Mouse (Mus musculus): ENCODE results near the gene Dnmbp.

Gene Dnmbp

DNA sequence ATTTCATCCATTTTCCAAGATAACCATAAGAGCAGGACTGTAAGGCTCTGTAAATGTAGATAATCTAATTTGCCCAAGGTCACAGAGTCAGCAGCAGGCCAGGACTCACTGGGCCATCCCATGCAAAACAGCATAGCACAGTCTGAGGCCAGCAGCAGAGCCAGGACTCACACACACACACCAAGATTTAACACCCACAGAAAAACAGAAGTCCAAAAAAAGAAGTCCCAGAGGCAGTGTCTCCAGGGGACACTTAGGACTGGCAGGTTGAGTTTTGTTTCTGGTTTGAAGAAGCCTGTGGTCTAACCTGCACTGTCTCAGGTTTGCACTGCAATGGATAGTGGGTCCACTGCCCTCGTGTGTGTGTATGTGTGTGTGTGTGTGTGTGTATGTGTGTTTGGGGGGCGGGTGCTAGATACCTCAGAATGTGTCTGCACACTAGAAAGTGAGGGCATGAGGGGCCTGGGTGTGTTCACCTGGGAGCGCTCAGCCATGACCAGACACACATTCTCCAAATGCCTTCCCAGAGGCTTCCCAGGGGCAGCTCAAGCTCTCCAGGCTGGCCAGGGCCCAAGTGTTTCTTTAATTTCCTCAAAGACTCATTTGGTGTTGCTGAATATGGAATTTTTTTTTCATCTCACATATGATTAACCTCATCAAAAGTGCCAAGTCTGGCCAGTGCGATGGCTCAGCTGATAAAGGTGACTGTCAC, 27.1 kb downstream of the Dnmbp start:
- DNase-seq (ENCODE audit: low spot score), result no peak

DNA sequence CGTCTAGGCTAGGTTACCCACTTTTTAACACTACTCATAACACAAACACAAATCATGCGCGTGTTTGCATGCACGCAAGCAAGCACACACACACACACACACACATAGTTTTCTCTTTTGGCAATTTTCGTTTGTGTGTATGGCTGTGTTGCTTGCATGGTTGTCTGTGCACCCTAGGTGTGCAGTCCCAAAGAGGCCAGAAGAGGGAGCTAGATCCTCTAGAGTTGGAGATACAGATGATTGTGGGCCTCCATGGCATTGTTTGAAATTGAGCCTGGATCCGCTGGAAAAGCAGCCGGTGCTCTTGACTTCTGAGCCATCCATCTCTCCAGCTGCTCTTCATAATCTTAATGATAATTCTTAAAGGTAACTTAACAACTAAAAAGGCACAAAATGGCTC, 33.5 kb downstream of the Dnmbp start:
- no peak for DNase-seq (ENCODE audit: low spot score)

DNA sequence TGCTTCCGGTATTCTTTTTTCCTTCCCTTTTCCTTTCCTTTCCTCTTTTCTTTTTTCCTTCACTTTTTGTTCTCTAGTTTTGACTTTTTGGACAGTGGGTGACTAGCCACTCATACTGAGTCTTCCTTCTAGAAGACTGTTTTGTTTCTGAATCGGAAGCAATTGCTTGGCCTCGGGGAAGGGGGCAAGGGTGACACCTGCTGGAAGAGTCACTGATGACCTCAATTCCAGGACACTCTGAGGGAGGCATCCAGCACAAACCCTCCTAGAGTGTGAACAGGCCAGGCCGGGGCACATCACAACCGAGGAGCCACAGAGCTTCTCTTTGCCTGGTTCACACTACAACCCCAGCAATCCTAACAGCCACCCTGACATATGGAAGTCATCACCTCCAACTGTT, 34.0 kb downstream of the Dnmbp start:
- no peak for DNase-seq (ENCODE audit: low spot score)

DNA sequence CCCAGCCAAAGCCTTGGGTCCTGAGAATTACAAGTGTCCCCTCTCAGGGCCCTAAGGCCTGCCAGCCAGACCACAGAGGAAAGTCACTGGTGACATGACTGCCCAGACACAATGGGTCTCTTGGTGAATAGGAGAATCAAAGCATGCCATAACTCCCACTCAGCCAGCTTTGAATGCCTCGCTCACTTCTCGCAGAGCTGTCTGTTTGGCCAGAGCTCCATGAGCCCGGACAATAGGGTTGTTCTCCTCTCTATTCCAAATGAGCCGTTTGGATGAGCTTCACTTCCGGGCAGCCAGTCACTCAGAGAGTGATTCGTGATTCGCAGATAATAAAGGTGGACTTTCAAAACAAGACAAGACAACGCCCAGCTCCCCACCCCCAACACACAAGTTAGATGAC, 34.9 kb downstream of the Dnmbp start:
- DNase-seq (ENCODE audit: low spot score), result no peak

DNA sequence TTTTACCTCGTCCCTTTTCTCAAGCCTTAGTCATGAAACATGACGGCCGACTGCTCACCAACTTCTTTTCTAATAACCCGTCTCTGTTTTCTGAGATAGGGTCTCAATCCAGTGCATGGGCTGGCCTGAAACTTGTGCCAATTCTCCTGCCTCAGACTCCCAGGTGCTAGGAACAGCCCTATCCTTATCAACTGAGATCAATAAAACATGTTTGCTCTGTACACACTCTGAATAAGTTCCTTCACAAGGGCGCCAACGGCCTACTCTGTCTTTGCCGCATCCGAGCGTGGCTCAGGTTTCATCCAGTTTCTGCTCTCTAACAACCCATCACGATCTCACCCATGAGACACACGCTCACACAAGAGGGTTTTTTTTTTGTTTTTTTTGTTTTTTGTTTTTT, 35.7 kb downstream of the Dnmbp start:
- no peak for DNase-seq (ENCODE audit: low spot score)

- DNase-seq (ENCODE audit: low spot score), result no peak
Measured at GRCm38 (mm10) chr19:43902887-43903286, 37.1 kb downstream of the Dnmbp start.

GRCm38 (mm10) chr19:43900690-43901089, 39.3 kb downstream of the Dnmbp start:
- DNase-seq (ENCODE audit: low spot score), result no peak

- DNase-seq (ENCODE audit: low spot score), result no peak
Measured at GRCm38 (mm10) chr19:43898547-43898946, 41.4 kb downstream of the Dnmbp start.

DNA sequence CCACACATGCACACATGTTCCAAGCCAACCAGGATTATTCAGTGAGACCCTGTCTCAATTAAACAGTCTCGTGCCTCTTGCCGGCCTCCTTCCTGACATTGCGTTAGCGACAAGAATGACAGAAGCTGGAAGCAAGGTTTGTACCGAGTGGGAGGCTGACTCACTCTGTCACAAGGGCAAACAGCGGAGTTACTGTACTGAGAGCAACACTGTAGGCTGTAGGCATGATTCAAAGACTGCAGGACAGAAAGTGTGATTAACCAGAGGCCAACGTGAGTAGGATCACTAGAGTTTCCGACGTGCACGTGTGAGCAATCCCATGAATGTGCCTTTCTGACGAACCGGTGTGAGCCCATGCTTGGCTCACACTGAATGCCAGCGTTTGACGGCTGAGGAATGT, 43.5 kb downstream of the Dnmbp start:
- DNase-seq (ENCODE audit: low spot score), result no peak

DNA sequence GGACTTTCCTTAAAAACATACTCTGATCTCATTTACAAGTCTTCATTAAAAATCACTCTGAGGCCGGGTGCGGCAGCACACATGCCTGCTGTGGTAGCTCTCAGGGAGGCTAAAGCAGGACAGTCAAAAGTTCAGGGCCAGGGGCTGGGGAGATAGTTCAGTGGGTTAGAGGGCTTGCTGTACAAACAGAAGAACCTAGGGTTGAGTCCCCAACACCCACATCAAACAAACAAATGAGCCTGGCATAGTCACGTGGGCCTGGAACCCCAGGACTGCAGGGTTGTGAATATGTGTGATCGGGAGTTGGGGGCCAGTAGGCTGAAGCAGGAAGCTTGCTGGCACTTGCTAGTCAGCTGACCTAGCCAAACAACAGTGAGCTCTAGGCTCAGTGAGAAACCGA, 44.0 kb downstream of the Dnmbp start:
- no peak for DNase-seq (ENCODE audit: low spot score)

- DNase-seq (ENCODE audit: low spot score), result no peak
Measured at GRCm38 (mm10) chr19:43894821-43895220, 45.2 kb downstream of the Dnmbp start.

DNA sequence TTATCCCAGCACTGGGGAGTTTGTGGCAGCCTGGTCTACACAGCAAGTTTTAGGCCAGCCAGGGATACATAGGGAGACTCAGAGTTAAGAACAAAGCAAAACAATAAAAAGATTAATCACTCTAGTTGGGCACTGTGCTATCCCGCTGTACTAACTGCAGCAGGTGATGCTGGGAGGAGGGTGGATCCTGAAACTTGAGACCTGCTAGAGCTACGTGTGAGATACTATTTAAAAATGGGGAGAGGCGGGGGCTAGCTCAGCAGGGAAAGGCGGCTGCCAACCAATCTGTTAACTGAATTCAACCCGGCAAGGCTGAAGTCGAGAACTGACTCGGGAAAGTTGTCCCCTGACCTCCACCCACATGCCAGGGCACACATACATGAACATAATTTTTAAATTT, 45.9 kb downstream of the Dnmbp start:
- DNase-seq (ENCODE audit: low spot score), result no peak

DNA sequence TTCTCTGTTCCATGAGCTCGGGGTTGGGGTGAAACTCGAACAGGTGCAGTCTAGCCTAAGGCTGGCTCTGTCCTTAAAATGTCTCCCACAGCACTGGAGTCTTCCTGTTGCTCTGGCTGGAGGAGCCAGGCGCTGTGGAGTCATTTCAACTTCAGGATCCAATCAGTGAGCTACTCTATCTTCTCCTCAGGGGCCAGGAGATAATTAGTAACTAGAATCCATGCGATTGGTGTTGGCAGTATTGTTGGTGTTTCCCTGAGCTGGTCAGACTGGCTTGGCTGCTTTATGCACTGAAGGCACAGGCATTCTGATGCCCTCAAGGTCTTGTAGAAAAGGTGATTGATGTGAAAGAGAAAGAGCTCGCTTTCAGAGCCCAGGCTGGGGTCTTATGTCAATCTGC, 49.5 kb downstream of the Dnmbp start:
- DNase-seq (ENCODE audit: low spot score), result no peak

DNA sequence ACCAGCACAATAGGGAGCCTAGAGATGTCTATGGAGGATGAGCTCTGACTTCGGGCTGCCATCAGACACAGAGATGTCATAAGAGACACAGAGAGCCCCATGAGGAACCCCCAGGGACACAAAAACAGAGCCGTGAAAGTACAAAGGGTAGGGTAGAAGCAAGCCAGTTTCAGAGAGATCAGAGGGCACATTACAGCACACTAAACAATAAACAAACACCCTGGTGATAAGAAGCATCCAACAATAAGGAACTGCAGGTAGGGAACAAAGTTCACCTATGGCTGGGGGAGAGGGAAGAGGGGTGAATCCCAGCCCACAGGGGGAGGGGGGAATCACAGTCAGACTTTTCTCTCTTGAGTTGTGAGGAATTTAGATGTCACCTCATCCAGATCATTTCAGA, 52.3 kb downstream of the Dnmbp start:
- no peak for DNase-seq (ENCODE audit: low spot score)

DNA sequence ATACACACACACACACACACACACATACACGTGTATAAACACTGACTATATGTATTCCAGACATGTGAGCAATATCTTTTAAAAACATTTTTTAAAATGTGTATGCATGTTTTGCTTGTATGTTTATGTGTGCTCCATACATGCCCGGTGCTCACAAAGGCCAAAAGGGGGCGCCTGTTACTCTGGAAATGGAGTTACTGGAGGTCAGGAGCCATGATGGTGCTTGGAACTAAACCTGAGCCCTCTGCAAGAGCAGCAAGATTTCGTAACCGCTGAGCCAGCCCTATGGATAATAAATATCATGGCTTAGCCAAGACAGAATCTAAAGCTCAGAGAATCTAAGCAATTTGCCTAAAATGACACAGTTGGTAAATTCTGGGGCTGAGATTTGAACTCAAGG, 52.7 kb downstream of the Dnmbp start:
- DNase-seq (ENCODE audit: low spot score), result no peak

DNA sequence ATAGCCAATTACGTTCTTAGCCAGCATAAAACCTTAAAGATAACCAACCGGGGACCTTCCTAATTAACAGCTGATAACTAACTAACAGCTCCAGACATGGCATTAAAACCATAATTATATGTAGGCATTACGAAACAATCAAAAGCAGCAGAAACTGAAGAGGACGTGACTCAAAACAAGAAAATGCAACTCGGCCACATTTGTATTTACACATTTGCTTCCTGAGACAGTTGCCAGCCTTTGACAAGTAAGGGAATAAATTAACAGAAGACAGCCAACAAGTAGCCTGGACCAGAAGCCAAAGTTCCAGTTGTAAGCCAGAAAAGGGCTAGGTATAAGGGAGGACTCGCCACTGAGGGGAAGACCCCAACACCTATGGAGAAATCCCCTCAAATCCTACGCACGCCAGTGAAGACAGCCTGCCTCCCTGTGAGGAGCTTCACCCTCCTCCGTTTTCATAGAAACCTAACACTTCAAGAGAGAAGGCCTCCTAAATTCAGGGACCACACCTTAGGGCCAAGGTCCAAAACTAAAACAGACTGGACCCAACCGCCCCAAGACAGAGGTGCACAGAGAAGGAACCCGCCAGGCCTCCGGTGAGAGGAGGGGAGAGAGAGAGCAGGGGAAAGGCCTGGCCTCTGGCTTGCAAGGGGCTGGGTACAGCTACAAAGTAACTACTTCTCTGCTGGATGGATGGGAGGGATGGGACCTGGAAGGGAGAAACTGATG, 53.5 kb downstream of the Dnmbp start:
- no peak for DNase-seq (ENCODE audit: low spot score)

GRCm38 (mm10) chr19:43884668-43885498, 55.1 kb downstream of the Dnmbp start:
- DNase-seq (ENCODE audit: low spot score), result no peak

GRCm38 (mm10) chr19:43882895-43883573, 57.0 kb downstream of the Dnmbp start:
- no peak for DNase-seq (ENCODE audit: low spot score)

GRCm38 (mm10) chr19:43881615-43882014, 58.4 kb downstream of the Dnmbp start:
- no peak for DNase-seq (ENCODE audit: low spot score)

DNA sequence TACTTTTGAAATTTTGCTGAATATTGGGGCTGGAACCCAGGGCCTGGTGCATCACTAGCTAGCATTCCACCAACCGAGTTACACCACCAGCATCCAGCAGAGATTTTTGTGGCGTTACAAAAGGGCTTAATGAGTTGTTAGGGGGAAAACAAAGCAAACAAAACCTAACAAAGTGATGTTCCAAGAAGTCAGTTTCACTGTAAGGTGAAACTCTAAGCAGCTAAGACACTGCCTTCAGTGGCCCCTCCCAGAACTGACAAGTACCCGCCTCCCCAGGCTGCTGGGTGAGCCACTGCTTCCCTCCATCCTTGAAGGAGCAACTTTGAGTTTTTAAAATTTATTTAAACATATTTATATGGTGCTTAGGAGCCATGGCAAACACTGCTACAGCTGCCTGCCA, 59.6 kb downstream of the Dnmbp start:
- no peak for DNase-seq (ENCODE audit: low spot score)

DNA sequence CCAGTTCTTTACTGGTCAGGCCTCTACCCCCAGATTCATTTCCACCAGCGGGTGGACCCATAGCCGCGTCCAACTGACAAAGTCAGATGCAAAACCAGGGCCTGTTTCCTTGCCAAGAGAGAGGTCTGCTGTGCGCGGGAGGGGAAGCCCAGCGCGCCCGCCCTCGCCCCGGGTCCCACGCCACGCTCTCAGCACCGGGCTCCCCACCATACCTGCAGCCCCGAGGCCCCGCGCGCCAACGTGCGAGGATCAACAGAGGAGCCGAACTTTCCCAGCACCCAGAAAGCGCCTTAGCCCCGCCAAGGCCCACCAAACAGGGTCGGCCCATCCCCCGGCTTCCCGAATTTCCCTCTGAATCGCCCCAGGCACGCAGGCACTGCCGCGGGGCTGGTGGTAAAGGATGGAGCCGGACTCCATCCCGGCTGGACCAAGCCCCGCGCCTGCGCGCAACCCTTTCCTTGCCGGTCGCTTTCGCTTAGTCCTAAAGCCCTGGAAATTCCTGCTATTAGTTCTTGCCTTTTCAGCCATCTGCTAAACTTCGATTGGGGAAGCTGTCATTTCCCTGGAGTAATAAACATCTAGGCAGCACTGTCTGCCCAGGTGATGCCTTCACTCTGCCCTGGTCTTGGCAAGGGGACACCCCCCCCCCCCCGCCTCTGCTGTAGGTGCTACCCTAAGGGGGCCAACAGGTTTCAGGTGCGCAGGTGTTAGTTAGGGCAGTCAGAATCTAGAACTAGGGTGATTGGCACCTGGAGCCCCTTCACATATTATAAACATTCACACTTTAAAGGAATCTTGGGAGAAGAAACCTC, 60.4 kb downstream of the Dnmbp start:
- no peak for DNase-seq (ENCODE audit: low spot score)

Measured in spleen, adult 12 weeks (tissue).